Mouse (Mus musculus) thymus, adult 2 months (tissue): ENCODE data around the gene Majin. TPM values are rescaled to one million over a fixed set of nuclear protein-coding genes. Genes with fewer than 3 reads are reported as not detected.

Experiments used
- DNase-seq: peaks from one replicate; pipeline ENCODE4 v3.0.0; 2021
- H3K27ac ChIP-seq: fragments of 200-500 bp; 2 replicates; pipeline ENCODE4 v1.5.1; 2012; ENCODE audit warnings: low read length, control low read depth; ENCODE audit not compliant: control insufficient read depth, insufficient read depth
- H3K27me3 ChIP-seq: fragments of 200-500 bp; 2 replicates; pipeline ENCODE4 v1.6.1; 2012; ENCODE audit warnings: mild to moderate bottlenecking, low read length, moderate library complexity, mixed read lengths; ENCODE audit not compliant: control insufficient read depth, insufficient read depth
- H3K36me3 ChIP-seq: fragments of 200-500 bp; 2 replicates; pipeline ENCODE4 v1.6.1; 2012; ENCODE audit warnings: mild to moderate bottlenecking, low read length, moderate library complexity; ENCODE audit not compliant: control insufficient read depth, insufficient read depth
- H3K4me1 ChIP-seq: fragments of 200-500 bp; replicated peaks from 2 replicates; pipeline ENCODE4 v1.6.1; 2012; ENCODE audit warnings: low read length; ENCODE audit not compliant: control insufficient read depth, insufficient read depth
- H3K4me3 ChIP-seq: fragments of 200-500 bp; 2 replicates; pipeline ENCODE4 v1.5.1; 2012; ENCODE audit warnings: mild to moderate bottlenecking, low read length, control low read depth, moderate library complexity; ENCODE audit not compliant: control insufficient read depth, insufficient read depth
- CTCF ChIP-seq: fragments of 200-500 bp; IDR thresholded peaks from 2 replicates; pipeline ENCODE4 v1.5.1; 2012; ENCODE audit warnings: mild to moderate bottlenecking, control low read depth, low read length, moderate library complexity, borderline replicate concordance; ENCODE audit not compliant: control insufficient read depth, poor library complexity, insufficient read depth; ENCODE audit errors: extremely low read depth
- POLR2A ChIP-seq: fragments of 200-500 bp; IDR thresholded peaks from 2 replicates; pipeline ENCODE4 v1.6.1; 2012; ENCODE audit warnings: mild to moderate bottlenecking, low read length, control low read depth, moderate library complexity; ENCODE audit not compliant: control insufficient read depth, poor library complexity, insufficient read depth; ENCODE audit errors: extremely low read depth
- WGBS: fragments of 180-500 bp; shearing (Covaris S2); methylation state at CpG from one replicate; pipeline ENCODE4 v1.1.7; 2018; 5-methylcytosine and 5-hydroxymethylcytosine counted together
- polyA plus RNA-seq: library from polyadenylated mRNA; depleted of rRNA; stranded (reverse); fragments of >200 nt; gene quantifications from 2 replicates; pipeline ENCODE4 v1.2.3, GENCODE M21; 2012

Majin gene
- polyA plus RNA-seq, 1 experiment, result 0.57 TPM

GRCm38 (mm10) chr19:6234337-6235083 is 50.3 kb downstream of the Majin start:
- no peak overlapping the region for H3K4me3 ChIP-seq
- 95% methylated on average over 11 of the region's 11 CpGs for WGBS
- DNase-seq, result no peak
- no peak overlapping the region for H3K27ac ChIP-seq
- peaks cover 19% of the 10 kb centered on the region for H3K4me1 ChIP-seq
- TF ChIP-seq POLR2A (no peak), CTCF (no peak)
- 0 out of 2 replicates have a peak, but pooled peaks cover 3% of the 10 kb centered on the region for H3K36me3 ChIP-seq
- no peaks in the 10 kb centered on the region for H3K27me3 ChIP-seq

- DNase-seq, result peak; percentile 98
- 14% methylated on average over 48 of the region's 48 CpGs for WGBS
Observed at GRCm38 (mm10) chr19:6235084-6236052, 51.2 kb downstream of the Majin start, which contains the start of gene Ppp2r5b. TSS of gene Ppp2r5b (minus strand) at chr19:6235872.

GRCm38 (mm10) chr19:6236053-6236441 is 51.9 kb downstream of the Majin start:
- Histone ChIP-seq H3K4me3 (peak overlapping the region; percentile 71), H3K36me3 (no peaks in the 10 kb centered on the region), H3K27ac (peak overlapping the region; percentile 98), H3K4me1 (peaks cover 19% of the 10 kb centered on the region), H3K27me3 (no peaks in the 10 kb centered on the region)
- WGBS, result under 1% methylated on average over 9 of the region's 9 CpGs
- TF ChIP-seq POLR2A (no peak), CTCF (no peak)
- peak; percentile 89 for DNase-seq

More at GRCm38 (mm10) chr19:6235084-6236052, 51.2 kb downstream of the Majin start, which contains the start of gene Ppp2r5b:
- peak within 1 kb of the TSS; percentile 71 for H3K4me3 ChIP-seq
- H3K27ac ChIP-seq, result peak within 1 kb of the TSS; percentile 98
- TF ChIP-seq POLR2A, result 0 out of 2 replicates have a peak, but pooled peaks have one; percentile 5
- TF ChIP-seq CTCF, result peak; percentile 23; the same call in 1 of the 2 replicates
- H3K27me3 ChIP-seq, result no peaks in the 10 kb centered on the region
- 0 out of 2 replicates have a peak, but pooled peaks cover 3% of the 10 kb centered on the region for H3K36me3 ChIP-seq
- peaks cover 19% of the 10 kb centered on the region for H3K4me1 ChIP-seq

- TF ChIP-seq CTCF (no peak), POLR2A (no peak)
- Histone ChIP-seq H3K27me3 (no peaks in the 10 kb centered on the region), H3K27ac (no peak overlapping the region), H3K4me1 (peaks cover 19% of the 10 kb centered on the region), H3K4me3 (no peak overlapping the region), H3K36me3 (no peaks in the 10 kb centered on the region)
- 73% methylated on average over 7 of the region's 7 CpGs for WGBS
- DNase-seq, result no peak
Observed at GRCm38 (mm10) chr19:6236842-6237241, 52.7 kb downstream of the Majin start.

- no peak overlapping the region for H3K4me3 ChIP-seq
- H3K27me3 ChIP-seq, result no peaks in the 10 kb centered on the region
- H3K4me1 ChIP-seq, result peaks cover 31% of the 10 kb centered on the region
- no peak for DNase-seq
- no peak overlapping the region for H3K27ac ChIP-seq
- no peaks in the 10 kb centered on the region for H3K36me3 ChIP-seq
- TF ChIP-seq CTCF (no peak), POLR2A (no peak)
Observed at GRCm38 (mm10) chr19:6238740-6239139, 54.6 kb downstream of the Majin start.

- TF ChIP-seq CTCF (no peak), POLR2A (no peak)
- WGBS, result 88% methylated on average over 1 of the region's 1 CpGs
- H3K4me3 ChIP-seq, result no peak overlapping the region
- no peak overlapping the region for H3K27ac ChIP-seq
- no peaks in the 10 kb centered on the region for H3K36me3 ChIP-seq
- H3K27me3 ChIP-seq, result no peaks in the 10 kb centered on the region
- H3K4me1 ChIP-seq, result peaks cover 20% of the 10 kb centered on the region
- no peak for DNase-seq
Observed at GRCm38 (mm10) chr19:6240136-6240535, 55.9 kb downstream of the Majin start.
